Mouse (Mus musculus) midbrain, embryonic 13.5 days (tissue): ENCODE measurements around the gene Nlrc5. TPM values are rescaled to one million over a fixed set of nuclear protein-coding genes. Genes with fewer than 3 reads are reported as not detected.

Experiments
- ATAC-seq: fragments of 200-750 bp; cut with Nextera tagmentation; 2 replicates; pipeline ENCODE4 v1.8.0; 2017; ENCODE audit warnings: mild to moderate bottlenecking, moderate TSS enrichment, moderate library complexity
- H3K27ac ChIP-seq: fragments of 300-500 bp; sonication (generic); 2 replicates; pipeline ENCODE4 v1.5.1; 2015; ENCODE audit warnings: inconsistent platforms, mild to moderate bottlenecking, moderate library complexity
- H3K27me3 ChIP-seq: fragments of 300-500 bp; sonication (generic); 2 replicates; pipeline ENCODE4 v1.6.1; 2015; ENCODE audit warnings: mild to moderate bottlenecking, inconsistent platforms
- H3K36me3 ChIP-seq: fragments of 300-500 bp; sonication (generic); 2 replicates; pipeline ENCODE4 v1.6.1; 2015; ENCODE audit warnings: mild to moderate bottlenecking, inconsistent platforms
- H3K4me1 ChIP-seq: fragments of 300-500 bp; sonication (generic); replicated peaks from 2 replicates; pipeline ENCODE4 v1.6.1; 2015; ENCODE audit warnings: inconsistent platforms
- H3K4me2 ChIP-seq: fragments of 300-500 bp; sonication (generic); replicated peaks from 2 replicates; pipeline ENCODE4 v1.6.1; 2015; ENCODE audit warnings: moderate library complexity, mild to moderate bottlenecking, inconsistent platforms
- H3K4me3 ChIP-seq: fragments of 300-500 bp; sonication (generic); replicated peaks from 2 replicates; pipeline ENCODE4 v1.5.1; 2015; ENCODE audit warnings: mild to moderate bottlenecking, inconsistent platforms
- H3K9ac ChIP-seq: fragments of 300-500 bp; sonication (generic); replicated peaks from 2 replicates; pipeline ENCODE4 v1.6.1; 2015; ENCODE audit warnings: mild to moderate bottlenecking, inconsistent platforms
- H3K9me3 ChIP-seq: fragments of 300-500 bp; sonication (generic); 2 replicates; pipeline ENCODE4 v1.6.1; 2016; ENCODE audit warnings: mild to moderate bottlenecking, inconsistent platforms
- WGBS: fragments of 180-500 bp; shearing (Covaris S2); methylation state at CpG from one replicate; pipeline ENCODE4 v1.1.7; 2015; 5-methylcytosine and 5-hydroxymethylcytosine counted together
- polyA plus RNA-seq: library from polyadenylated mRNA; unstranded; fragments of >200 nt; fragmentation: Nextera tagmentation; extraction: Ambion mirVana; gene quantifications from 2 replicates; pipeline ENCODE4 v1.2.1, GENCODE M21; 2015

Gene Nlrc5
- polyA plus RNA-seq, 1 experiment from 2014 or later: 0.27 TPM

DNA sequence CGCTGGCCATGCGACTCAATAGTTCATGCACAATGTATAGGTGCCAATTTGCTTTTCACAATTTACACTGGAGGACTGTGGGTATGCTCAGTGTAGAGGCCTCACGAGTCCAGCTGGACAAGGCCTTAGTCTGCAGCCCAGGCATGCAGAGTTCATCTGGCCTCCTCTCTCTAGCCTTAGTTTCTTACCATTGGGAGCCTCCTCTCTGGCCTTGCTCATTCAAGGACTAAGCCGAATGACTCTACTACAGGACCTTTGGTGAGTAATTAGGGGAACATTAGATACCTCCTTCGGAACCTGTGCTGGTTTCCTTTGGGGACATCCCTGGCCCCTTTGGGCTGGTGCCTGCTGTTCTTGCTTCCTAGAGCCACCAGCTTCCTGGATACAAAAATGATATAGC lies 84.9 kb downstream of the Nlrc5 start:
- Histone ChIP-seq H3K4me1 (no peaks in the 10 kb centered on the region), H3K27ac (no peak overlapping the region), H3K27me3 (no peaks in the 10 kb centered on the region), H3K4me3 (no peak overlapping the region), H3K9me3 (no peaks in the 10 kb centered on the region), H3K9ac (no peak overlapping the region), H3K4me2 (no peak overlapping the region), H3K36me3 (no peaks in the 10 kb centered on the region)
- 97% methylated on average over 5 of the region's 5 CpGs for WGBS
- ATAC-seq: no peak

DNA sequence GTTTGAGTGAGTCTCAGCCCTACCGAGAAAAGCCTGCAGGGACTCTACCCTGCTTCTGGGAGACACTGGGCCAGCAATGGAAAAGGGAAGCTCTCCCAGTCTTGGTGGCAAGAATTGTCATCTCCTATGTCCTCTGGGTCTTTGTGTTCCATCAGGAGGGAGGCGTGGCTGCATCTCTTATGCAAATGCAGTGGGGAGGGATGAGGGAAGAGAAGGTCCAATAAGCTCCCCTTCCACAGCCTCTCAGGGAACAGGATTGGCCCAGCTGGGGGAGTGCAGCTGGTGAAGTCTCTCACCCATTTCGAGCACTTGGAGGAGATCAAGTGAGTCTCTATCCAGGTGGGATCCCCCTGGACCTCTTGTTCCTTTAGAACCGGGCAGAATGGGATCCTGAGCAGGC lies 87.3 kb downstream of the Nlrc5 start:
- Histone ChIP-seq H3K4me2 (no peak overlapping the region), H3K4me1 (no peaks in the 10 kb centered on the region), H3K36me3 (no peaks in the 10 kb centered on the region), H3K9me3 (no peaks in the 10 kb centered on the region), H3K4me3 (no peak overlapping the region), H3K27me3 (no peaks in the 10 kb centered on the region), H3K27ac (no peak overlapping the region), H3K9ac (no peak overlapping the region)
- no peak for ATAC-seq
- WGBS: 53% methylated on average over 4 of the region's 4 CpGs

DNA sequence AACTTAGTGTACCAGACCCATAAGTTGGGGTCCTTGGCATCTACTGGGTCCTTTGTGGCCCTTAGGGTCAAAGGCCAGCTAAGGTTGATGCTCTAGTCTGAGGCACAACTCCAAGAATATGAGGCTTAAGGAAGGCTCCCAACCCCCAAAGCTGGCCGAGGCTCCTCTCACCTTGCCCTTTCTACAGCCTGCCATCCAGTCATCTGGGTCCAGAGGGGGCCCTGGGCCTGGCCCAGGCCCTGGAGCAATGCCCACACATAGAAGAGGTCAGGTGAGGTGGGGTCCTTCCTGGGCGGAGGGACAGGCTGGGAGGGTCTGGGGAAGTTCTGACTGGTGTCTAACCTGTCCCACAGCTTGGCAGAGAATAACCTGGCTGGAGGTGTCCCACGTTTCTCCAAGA lies 88.3 kb downstream of the Nlrc5 start:
- Histone ChIP-seq H3K9me3 (no peaks in the 10 kb centered on the region), H3K27ac (no peak overlapping the region), H3K4me1 (no peaks in the 10 kb centered on the region), H3K36me3 (no peaks in the 10 kb centered on the region), H3K27me3 (no peaks in the 10 kb centered on the region), H3K9ac (no peak overlapping the region), H3K4me2 (no peak overlapping the region), H3K4me3 (no peak overlapping the region)
- WGBS: 77% methylated on average over 3 of the region's 3 CpGs
- no peak for ATAC-seq

DNA sequence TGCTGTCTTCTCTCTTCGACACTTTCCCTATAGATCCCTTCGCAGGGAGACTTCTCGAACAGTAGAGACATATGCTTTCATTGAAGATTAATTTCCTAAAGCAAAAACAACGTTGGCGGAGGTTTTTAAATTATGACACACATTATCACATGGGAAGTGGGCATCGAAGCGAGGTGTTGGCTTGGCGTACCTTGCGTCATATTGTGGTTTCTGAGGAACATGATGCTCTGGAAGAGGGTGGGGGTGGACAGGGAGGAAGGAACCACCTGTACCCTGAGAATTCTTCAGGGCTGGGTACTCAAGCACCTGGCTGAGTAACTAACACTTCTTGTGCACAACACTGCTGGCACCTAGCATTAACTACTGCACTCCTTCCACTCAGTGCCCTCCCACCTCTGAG lies 90.4 kb downstream of the Nlrc5 start:
- 92% methylated on average over 9 of the region's 9 CpGs for WGBS
- Histone ChIP-seq H3K36me3 (no peaks in the 10 kb centered on the region), H3K4me2 (no peak overlapping the region), H3K27ac (no peak overlapping the region), H3K9ac (no peak overlapping the region), H3K4me3 (no peak overlapping the region), H3K9me3 (no peaks in the 10 kb centered on the region), H3K27me3 (no peaks in the 10 kb centered on the region), H3K4me1 (no peaks in the 10 kb centered on the region)
- ATAC-seq: no peak

DNA sequence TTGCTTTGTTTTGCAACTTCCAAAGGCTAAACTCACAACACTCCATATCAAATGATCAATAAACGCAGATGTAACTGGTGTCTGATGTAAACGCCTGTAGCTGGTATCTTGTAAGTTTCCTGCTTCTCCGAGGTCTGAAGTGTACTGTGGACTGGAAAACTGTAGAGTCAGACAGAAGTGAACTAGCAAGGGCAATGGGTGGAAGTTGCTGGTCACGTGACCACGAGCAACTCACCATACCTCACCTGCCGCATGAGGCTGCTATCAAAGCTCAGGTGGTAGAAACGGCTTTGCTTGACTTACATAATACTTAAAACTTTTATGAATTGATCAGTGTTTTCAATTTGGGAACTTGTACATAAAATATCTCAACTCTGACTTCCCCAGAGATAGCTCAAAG lies 93.0 kb downstream of the Nlrc5 start:
- H3K27me3 ChIP-seq: peaks cover 14% of the 10 kb centered on the region; the same call in 1 of the 2 replicates
- H3K36me3 ChIP-seq: no peaks in the 10 kb centered on the region
- peaks cover 5% of the 10 kb centered on the region for H3K4me1 ChIP-seq
- H3K9ac ChIP-seq: no peak overlapping the region
- H3K9me3 ChIP-seq: no peaks in the 10 kb centered on the region
- 83% methylated on average over 7 of the region's 7 CpGs for WGBS
- ATAC-seq: no peak
- H3K4me2 ChIP-seq: no peak overlapping the region
- H3K27ac ChIP-seq: no peak overlapping the region
- H3K4me3 ChIP-seq: no peak overlapping the region

DNA sequence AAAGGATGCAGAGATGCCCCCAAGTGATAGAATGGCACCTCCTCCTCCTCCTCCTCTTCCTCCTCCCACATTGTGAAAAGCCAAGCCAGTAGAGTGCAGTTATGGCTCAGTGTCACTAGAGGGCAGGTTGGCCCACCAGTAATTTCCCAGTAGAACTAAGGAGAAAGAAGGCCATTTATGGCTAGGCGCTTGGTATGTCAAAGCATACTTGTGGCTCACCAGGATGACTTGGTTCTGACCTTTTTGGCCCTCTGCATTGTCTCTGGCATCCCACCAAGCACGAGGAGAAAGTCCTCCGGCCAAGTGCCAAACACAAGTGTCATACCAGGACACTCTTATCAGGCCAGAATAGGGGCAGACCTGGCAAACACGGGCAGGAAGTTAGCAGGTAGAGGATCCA lies 94.1 kb downstream of the Nlrc5 start:
- 40% methylated on average over 4 of the region's 4 CpGs for WGBS

DNA sequence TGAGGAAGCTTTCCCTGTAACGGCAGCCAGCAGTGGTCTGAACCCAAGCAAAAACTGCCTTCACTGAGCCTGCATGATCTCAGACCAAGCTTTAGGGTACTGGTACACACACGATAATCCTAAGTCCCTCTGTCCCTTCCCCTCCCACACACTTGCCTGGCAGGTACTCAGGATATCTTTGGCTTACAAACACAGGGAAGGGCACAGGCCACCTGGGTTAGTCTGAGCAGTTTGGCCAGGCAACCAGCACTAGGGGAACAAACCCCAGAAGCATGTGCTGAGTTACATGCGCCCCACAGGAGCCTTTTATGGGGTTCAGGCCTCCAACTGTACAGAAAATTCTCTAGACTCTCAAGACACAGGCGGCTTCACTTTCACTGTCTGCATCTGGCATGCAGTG lies 95.7 kb downstream of the Nlrc5 start:
- no peak overlapping the region for H3K9ac ChIP-seq
- H3K27ac ChIP-seq: no peak overlapping the region
- no peak overlapping the region for H3K4me2 ChIP-seq
- no peak overlapping the region for H3K4me3 ChIP-seq
- H3K9me3 ChIP-seq: no peaks in the 10 kb centered on the region
- no peaks in the 10 kb centered on the region for H3K36me3 ChIP-seq
- no peak for ATAC-seq
- H3K27me3 ChIP-seq: peaks cover 31% of the 10 kb centered on the region
- 79% methylated on average over 4 of the region's 4 CpGs for WGBS
- peaks cover 30% of the 10 kb centered on the region for H3K4me1 ChIP-seq

More for the DNA sequence above, 94.1 kb downstream of the Nlrc5 start:
- Histone ChIP-seq H3K4me2 (no peak overlapping the region), H3K4me3 (no peak overlapping the region), H3K4me1 (peaks cover 15% of the 10 kb centered on the region), H3K36me3 (no peaks in the 10 kb centered on the region), H3K27me3 (peaks cover 17% of the 10 kb centered on the region), H3K27ac (no peak overlapping the region), H3K9me3 (no peaks in the 10 kb centered on the region), H3K9ac (no peak overlapping the region)
- ATAC-seq: no peak

DNA sequence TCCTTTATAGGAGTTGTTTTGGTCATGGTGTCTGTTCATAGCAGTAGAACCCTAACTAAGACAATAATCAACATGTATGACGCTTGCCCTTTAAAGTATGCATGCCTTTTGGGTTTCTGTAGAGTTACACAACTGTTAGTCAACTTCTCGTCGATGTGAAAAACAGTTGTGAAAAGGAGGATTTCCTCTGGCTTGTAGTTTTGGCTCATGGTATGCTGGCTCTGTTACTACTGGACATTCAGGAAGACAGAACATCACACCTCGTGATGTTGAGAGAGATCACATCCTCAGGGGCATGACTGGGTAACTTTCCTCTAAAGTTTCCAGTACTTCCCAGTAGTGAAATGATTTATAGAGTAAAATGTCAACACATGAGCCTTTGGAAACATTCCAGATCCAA lies 96.5 kb downstream of the Nlrc5 start:
- H3K27ac ChIP-seq: no peak overlapping the region
- no peak overlapping the region for H3K9ac ChIP-seq
- no peak for ATAC-seq
- no peak overlapping the region for H3K4me3 ChIP-seq
- peaks cover 38% of the 10 kb centered on the region for H3K4me1 ChIP-seq
- H3K27me3 ChIP-seq: peaks cover 32% of the 10 kb centered on the region
- WGBS: 96% methylated on average over 4 of the region's 4 CpGs
- H3K9me3 ChIP-seq: no peaks in the 10 kb centered on the region
- H3K4me2 ChIP-seq: no peak overlapping the region
- H3K36me3 ChIP-seq: no peaks in the 10 kb centered on the region

DNA sequence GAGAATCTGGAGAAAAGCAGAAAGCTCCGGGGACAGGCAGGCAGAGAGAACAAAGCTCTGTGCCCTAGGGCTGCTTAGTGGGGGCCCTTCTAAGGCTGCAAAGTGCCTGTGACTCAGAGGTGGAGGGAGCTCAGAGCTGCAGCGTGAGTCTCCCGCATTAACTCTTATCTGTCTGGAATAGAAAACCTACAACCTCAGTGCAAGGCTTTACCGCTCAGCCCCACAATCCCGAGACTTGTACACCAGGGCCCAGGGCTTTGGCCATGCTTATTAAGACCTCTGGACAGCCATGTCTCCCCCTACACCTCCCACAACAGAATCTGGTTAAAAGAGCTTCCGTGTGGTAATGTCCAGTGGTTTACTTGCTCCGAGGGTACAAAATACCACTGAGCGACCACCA lies 97.8 kb downstream of the Nlrc5 start:
- peak overlapping the region; percentile 64 for H3K4me3 ChIP-seq
- peak overlapping the region; percentile 77; the same call in 1 of the 2 replicates for H3K9ac ChIP-seq
- peaks cover 38% of the 10 kb centered on the region for H3K27me3 ChIP-seq
- H3K27ac ChIP-seq: no peak overlapping the region
- H3K36me3 ChIP-seq: no peaks in the 10 kb centered on the region
- ATAC-seq: 0 out of 2 replicates have a peak, but pooled peaks have one; percentile 25
- no peaks in the 10 kb centered on the region for H3K9me3 ChIP-seq
- peak overlapping the region; percentile 89 for H3K4me2 ChIP-seq
- peaks cover 39% of the 10 kb centered on the region for H3K4me1 ChIP-seq
- whole genome bisulfite sequencing: 1% methylated on average over 8 of the region's 8 CpGs

DNA sequence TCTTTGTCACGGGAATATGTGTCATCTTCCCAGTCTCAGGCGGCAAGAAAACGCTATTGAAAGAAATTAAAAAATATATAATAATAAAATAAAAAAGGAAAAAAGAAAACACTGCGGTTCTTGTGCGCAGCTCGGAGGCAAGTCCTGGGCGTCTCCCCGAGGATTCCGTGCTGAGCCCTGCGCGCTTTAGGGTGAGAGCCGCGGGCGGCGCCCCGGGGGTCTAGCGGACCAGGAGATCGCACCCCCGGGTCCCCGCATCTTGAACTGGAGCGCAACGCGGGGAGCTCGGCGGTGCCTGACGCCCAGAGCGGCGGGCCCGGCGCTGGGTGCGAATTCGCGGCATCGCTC lies 98.3 kb downstream of the Nlrc5 start:
- H3K9me3 ChIP-seq: no peaks in the 10 kb centered on the region
- peak overlapping the region; percentile 77 for H3K9ac ChIP-seq
- H3K4me1 ChIP-seq: peaks cover 39% of the 10 kb centered on the region
- H3K36me3 ChIP-seq: no peaks in the 10 kb centered on the region
- H3K4me2 ChIP-seq: peak overlapping the region; percentile 89
- peaks cover 38% of the 10 kb centered on the region for H3K27me3 ChIP-seq
- H3K27ac ChIP-seq: peak overlapping the region; percentile 19; the same call in 1 of the 2 replicates
- ATAC-seq: peak; percentile 18
- under 1% methylated on average over 34 of the region's 34 CpGs for WGBS
- H3K4me3 ChIP-seq: peak overlapping the region; percentile 64

DNA sequence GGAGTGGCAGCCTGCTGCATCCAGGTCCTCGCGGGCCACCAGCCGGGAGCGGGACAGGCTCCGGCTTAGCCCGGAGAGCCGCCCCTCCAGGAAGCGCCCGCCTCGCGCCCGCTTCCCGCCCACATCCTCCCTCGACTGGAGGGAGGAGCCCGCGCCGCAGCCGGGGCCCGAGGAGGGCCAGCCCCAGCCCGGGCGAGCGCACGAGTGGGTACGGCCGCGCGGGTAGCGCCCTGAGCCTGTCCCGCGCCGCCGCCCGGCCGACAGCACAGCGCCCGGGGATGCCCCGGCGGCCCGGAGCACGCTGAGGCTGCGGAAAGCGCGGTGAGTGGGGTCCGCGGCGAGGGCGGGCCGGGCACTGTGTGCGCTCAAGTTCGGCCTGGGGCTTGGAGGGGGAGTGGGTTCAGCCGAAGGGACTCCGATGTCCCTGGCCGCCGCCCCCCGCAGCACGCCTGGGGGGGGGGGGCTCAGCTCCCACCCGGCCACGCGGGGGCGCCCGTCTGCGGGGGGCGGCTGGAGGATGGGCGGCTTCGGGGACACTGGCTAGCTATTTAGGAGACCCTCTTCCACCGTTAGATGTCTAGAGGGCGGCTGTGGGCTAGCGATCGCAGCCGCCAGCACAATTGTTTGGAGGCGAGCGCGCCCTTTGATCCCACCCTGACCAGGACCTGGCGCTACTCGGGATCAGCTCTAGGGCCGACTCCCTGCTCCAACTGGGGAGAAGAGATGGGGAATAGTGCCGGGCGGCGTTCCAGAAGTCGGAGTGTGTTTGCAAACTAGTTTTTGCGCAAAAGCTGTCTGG lies 98.9 kb downstream of the Nlrc5 start, which contains the start of gene Cpne2:
Gene Cpne2 (plus strand): TSS at position 118 of the 799 bp plus-strand sequence.
- peaks cover 38% of the 10 kb centered on the region for H3K27me3 ChIP-seq
- under 1% methylated on average over 69 of the region's 81 CpGs for WGBS
- H3K9me3 ChIP-seq: no peaks in the 10 kb centered on the region
- peak within 1 kb of the TSS; percentile 19; the same call in 1 of the 2 replicates for H3K27ac ChIP-seq
- H3K36me3 ChIP-seq: no peaks in the 10 kb centered on the region
- peak within 1 kb of the TSS; percentile 77 for H3K9ac ChIP-seq
- peak; percentile 78 for ATAC-seq
- H3K4me1 ChIP-seq: peaks cover 39% of the 10 kb centered on the region
- H3K4me3 ChIP-seq: peak within 1 kb of the TSS; percentile 64
- peak within 1 kb of the TSS; percentile 89 for H3K4me2 ChIP-seq

DNA sequence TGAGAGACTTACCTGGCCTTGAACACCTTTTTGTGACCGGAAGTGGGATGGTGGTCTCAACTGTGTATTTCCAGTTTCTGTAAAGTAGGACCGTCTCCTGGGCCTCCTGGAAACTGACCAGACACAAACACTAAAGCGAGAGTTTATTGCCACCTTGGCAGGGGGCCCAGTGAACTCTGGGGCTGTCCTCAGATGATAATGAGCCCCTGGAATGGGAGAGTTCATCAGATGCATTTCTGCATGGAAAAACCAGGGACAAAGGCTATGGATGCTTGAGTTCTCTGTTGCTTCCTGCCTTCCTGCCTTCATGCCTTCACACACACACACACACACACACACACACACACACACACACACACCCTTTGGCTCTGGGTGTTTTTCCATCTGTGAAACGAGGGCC lies 100.5 kb downstream of the Nlrc5 start:
- peak overlapping the region; percentile 89 for H3K4me2 ChIP-seq
- H3K36me3 ChIP-seq: no peaks in the 10 kb centered on the region
- peaks cover 39% of the 10 kb centered on the region for H3K4me1 ChIP-seq
- no peak overlapping the region for H3K9ac ChIP-seq
- H3K27me3 ChIP-seq: peaks cover 38% of the 10 kb centered on the region
- no peaks in the 10 kb centered on the region for H3K9me3 ChIP-seq
- H3K27ac ChIP-seq: no peak overlapping the region
- H3K4me3 ChIP-seq: no peak overlapping the region
- no peak for ATAC-seq
- 44% methylated on average over 4 of the region's 4 CpGs for WGBS
